Mouse (Mus musculus) kidney, adult 9 months (tissue): ENCODE measurements at regions not wholly inside any gene's neighbourhood (a gene's known extent, or its start where the extent isn't known, plus 50 kb on each side); places are given as distances from the start of the nearest gene placed in this dataset.

Experiments used
- DNase-seq: peaks from one replicate; pipeline ENCODE4 v3.0.0; 2022

GRCm38 (mm10) chr5:148454200-148454599, 54.5 kb upstream of the Slc7a1 start:
- no peak for DNase-seq

GRCm38 (mm10) chr5:148453776-148454175, 54.1 kb upstream of the Slc7a1 start:
- DNase-seq: no peak

DNA sequence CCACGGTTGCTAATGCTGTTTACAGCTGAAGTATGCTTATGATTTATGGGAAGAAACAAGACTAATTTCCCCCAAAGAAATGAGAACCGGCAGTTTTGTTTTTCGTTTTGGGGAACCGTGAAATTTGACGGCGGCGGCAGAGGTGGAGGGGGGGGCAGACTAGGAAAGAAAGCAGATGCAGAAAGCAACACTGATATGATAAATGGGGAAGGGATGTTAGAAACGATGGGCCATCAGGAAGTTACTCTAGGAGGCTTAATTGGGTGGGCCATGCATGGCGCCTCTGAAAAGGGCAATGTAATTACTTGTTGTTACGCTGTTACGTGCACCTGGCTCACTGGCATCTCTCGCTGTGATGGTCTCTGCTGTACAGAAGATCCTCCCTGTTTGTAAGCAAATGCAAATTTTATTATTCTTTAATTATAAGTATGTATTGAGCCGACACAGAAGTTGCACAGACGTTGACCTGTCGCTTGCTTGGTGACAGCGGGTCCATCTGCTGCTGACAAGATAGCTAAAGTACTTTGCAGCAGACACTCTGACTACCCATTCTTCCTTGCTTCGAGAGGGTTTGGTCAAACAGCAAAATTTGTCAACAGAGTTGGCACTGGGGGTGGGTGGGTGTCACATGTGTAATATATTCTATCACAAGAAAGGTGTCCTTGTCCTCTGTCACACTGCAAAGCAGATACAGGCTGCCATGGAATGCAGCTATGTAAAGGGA, 53.4 kb upstream of the Slc7a1 start:
- no peak for DNase-seq

GRCm38 (mm10) chr5:148451811-148452210, 52.1 kb upstream of the Slc7a1 start:
- DNase-seq: peak; percentile 40

DNA sequence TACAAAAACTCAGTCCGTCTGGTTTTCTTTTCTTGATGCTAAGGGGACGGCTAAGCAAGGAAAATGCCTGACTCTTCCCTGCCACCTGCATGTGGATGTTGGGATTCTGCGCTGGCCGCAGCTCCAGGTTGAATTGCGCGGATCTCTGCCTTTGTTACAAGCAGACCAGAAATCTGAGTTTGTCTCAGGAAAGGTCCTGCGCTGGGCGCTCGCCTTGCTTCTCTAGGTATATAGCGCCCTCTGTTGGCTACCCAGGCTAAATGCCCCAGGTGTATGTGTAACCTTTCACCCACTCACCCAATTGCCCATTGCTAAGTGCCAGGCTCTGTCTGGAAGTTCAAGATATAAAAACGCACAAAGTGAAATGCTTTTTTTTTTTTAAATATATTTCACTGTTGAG, 51.2 kb upstream of the Slc7a1 start:
- peak; percentile 50 for DNase-seq
